Mouse (Mus musculus) gonadal fat pad, adult 2 months (tissue): ENCODE measurements at regions not wholly inside any gene's neighbourhood (a gene's known extent, or its start where the extent isn't known, plus 50 kb on each side); places are given as distances from the start of the nearest gene placed in this dataset.

Experiments used
- DNase-seq: peaks from one replicate; pipeline ENCODE4 v3.0.0-alpha.2; 2012; ENCODE audit warnings: low read depth

GRCm38 (mm10) chr11:90088473-90088872 lies 58.3 kb downstream of the Tmem100 start:
- no peak for DNase-seq

- no peak for DNase-seq
These were observed 63.9 kb downstream of the Tmem100 start for GRCm38 (mm10) chr11:90094052-90094451.

GRCm38 (mm10) chr11:90094700-90095355 lies 64.7 kb downstream of the Tmem100 start:
- no peak for DNase-seq

GRCm38 (mm10) chr11:90098471-90098870 lies 68.3 kb downstream of the Tmem100 start:
- no peak for DNase-seq

GRCm38 (mm10) chr11:90099178-90099577 lies 69.0 kb downstream of the Tmem100 start:
- no peak for DNase-seq

- no peak for DNase-seq
These were observed 70.0 kb downstream of the Tmem100 start for GRCm38 (mm10) chr11:90100161-90100560.

GRCm38 (mm10) chr11:90101284-90101683 lies 71.1 kb downstream of the Tmem100 start:
- DNase-seq, result no peak

- DNase-seq, result peak; percentile 47
These were observed 76.1 kb downstream of the Tmem100 start for GRCm38 (mm10) chr11:90106063-90106798.

- DNase-seq, result no peak
These were observed 77.8 kb upstream of the Gm45716 start for GRCm38 (mm10) chr11:90109681-90110111.

- DNase-seq, result no peak
These were observed 77.3 kb upstream of the Gm45716 start for GRCm38 (mm10) chr11:90110170-90110569.

GRCm38 (mm10) chr11:90112174-90112573 lies 75.3 kb upstream of the Gm45716 start:
- DNase-seq, result no peak

- DNase-seq, result no peak
These were observed 70.5 kb upstream of the Gm45716 start for GRCm38 (mm10) chr11:90116676-90117663.

- DNase-seq, result no peak
These were observed 69.7 kb upstream of the Gm45716 start for GRCm38 (mm10) chr11:90117664-90118295.

- DNase-seq, result no peak
These were observed 65.6 kb upstream of the Gm45716 start for GRCm38 (mm10) chr11:90121902-90122301.

- DNase-seq, result no peak
These were observed 64.8 kb upstream of the Gm45716 start for GRCm38 (mm10) chr11:90122709-90123108.

GRCm38 (mm10) chr11:90123851-90124250 lies 63.6 kb upstream of the Gm45716 start:
- no peak for DNase-seq

GRCm38 (mm10) chr11:90126289-90126688 lies 61.2 kb upstream of the Gm45716 start:
- no peak for DNase-seq

GRCm38 (mm10) chr11:90128865-90129415 lies 58.5 kb upstream of the Gm45716 start:
- no peak for DNase-seq

- no peak for DNase-seq
These were observed 57.5 kb upstream of the Gm45716 start for GRCm38 (mm10) chr11:90129793-90130624.

GRCm38 (mm10) chr11:90130635-90131034 lies 56.8 kb upstream of the Gm45716 start:
- no peak for DNase-seq
